ENCODE assay signal across 22 mouse cellular contexts in genomic region chr19:59330816-59331225, GRCm38 (mm10). TPM values are rescaled to one million over a fixed set of nuclear protein-coding genes. Genes with fewer than 3 reads are reported as not detected.
A peak's percentile ranks its signal among the peaks of the same experiment; 100 is the strongest.
DNase-seq lines count a peak whose midpoint lies in the region; ATAC-seq and TF ChIP-seq lines count a peak whose summit lies in the region.
"Had no signal": no experiment of that assay in that cellular context is flagged by ENCODE, and none has a peak within 500 bp of the region (broad histone marks: within the 10 kb centered on the region; RNA-seq: fewer than 3 reads in every experiment).

No protein-coding gene starts in this region.

- peak; percentile 95 to 97 for TF ChIP-seq EP300 in MEL (IDR thresholded peaks at IDR 0.05; ENCODE audit: low read depth in 1 of 2, low read length in 2 of 2)
- TF ChIP-seq EP300 in liver, embryonic 14.5 days (IDR thresholded peaks at IDR 0.05; ENCODE audit: low read depth) = peak; percentile 83

- TF ChIP-seq CTCF in MEL (IDR thresholded peaks at IDR 0.05 in 2 of 3, conservative IDR thresholded peaks at IDR 0.05 in 1 of 3; ENCODE audit: control insufficient read depth in 1 of 3, insufficient read depth in 1 of 3, low read depth in 2 of 3, low read length in 3 of 3, poor library complexity in 1 of 3, severe bottlenecking in 1 of 3) = no peak
- TF ChIP-seq CTCF in liver, embryonic 14.5 days (IDR thresholded peaks at IDR 0.05; ENCODE audit: low read depth) = no peak

- H3K27me3 ChIP-seq in MEL (ENCODE audit: control insufficient read depth in 1 of 2, insufficient read depth in 2 of 2, low read length in 2 of 2) = no peaks in the 10 kb centered on the region
- H3K27me3 ChIP-seq in liver, embryonic 14.5 days (ENCODE audit: control insufficient read depth, insufficient read depth, low read length) = no peaks in the 10 kb centered on the region
- no peaks in the 10 kb centered on the region for H3K27me3 ChIP-seq in heart, embryonic 12.5 days (replicated peaks)
- H3K27me3 ChIP-seq: embryonic facial prominence, embryonic 15.5 days; forebrain, embryonic 12.5 days; Patski had no signal

- peak overlapping the region; percentile 25; the same call in 1 of the 2 replicates for H3K4me2 ChIP-seq in liver, embryonic 14.5 days (ENCODE audit: low read depth)
- no peak overlapping the region for H3K4me2 ChIP-seq in heart, embryonic 12.5 days
- H3K4me2 ChIP-seq: embryonic facial prominence, embryonic 15.5 days; forebrain, embryonic 12.5 days; heart, embryonic 11.5 days; hindbrain, embryonic 14.5 days had no signal

- H3K27ac ChIP-seq in MEL (ENCODE audit: control insufficient read depth, low read depth, low read length) = no peak overlapping the region
- H3K27ac ChIP-seq in liver, embryonic 14.5 days = peak overlapping the region; percentile 43
- H3K27ac ChIP-seq in heart, embryonic 12.5 days (ENCODE audit: poor library complexity, severe bottlenecking) = no peak overlapping the region
- H3K27ac ChIP-seq: embryonic facial prominence, embryonic 15.5 days; forebrain, embryonic 12.5 days; heart, adult 2 months; hindbrain, embryonic 10.5 days; hindbrain, embryonic 14.5 days had no signal

- DNase-seq in MEL (ENCODE audit: low read depth, low spot score) = peak; percentile 82
- DNase-seq in liver, embryonic 14.5 days (ENCODE audit: low read depth in 3 of 3, low spot score in 3 of 3) = peak; percentile 44 to 53 (median 46)
- no peak for DNase-seq in cerebellum, postnatal 4 days (ENCODE audit: low spot score in 2 of 2)
- no peak for DNase-seq in ovary, postnatal 14 days (ENCODE audit: low spot score)
- DNase-seq: adrenal gland, postnatal 14 days; cerebellum, adult 18-20 months; cerebellum, adult 9-11 months; cerebellum, postnatal 36 days; embryo, embryonic 11 days; gastrocnemius, postnatal 14 days; heart, adult 2 months had no signal

- H3K9me3 ChIP-seq in MEL (replicated peaks; ENCODE audit: insufficient read depth, low read length) = no peaks in the 10 kb centered on the region
- no peaks in the 10 kb centered on the region for H3K9me3 ChIP-seq in liver, embryonic 14.5 days (ENCODE audit: control insufficient read depth, low read length)
- H3K9me3 ChIP-seq in heart, embryonic 12.5 days (replicated peaks) = no peaks in the 10 kb centered on the region
- H3K9me3 ChIP-seq: embryonic facial prominence, embryonic 15.5 days; forebrain, embryonic 12.5 days; hindbrain, embryonic 10.5 days had no signal

- no peak for TF ChIP-seq RAD21 in MEL (IDR thresholded peaks at IDR 0.05; ENCODE audit: low read depth, low read length)

- no peak overlapping the region for H3K4me3 ChIP-seq in MEL (ENCODE audit: control insufficient read depth in 1 of 2, insufficient read depth in 1 of 2, low read depth in 2 of 2, low read length in 2 of 2)
- no peak overlapping the region for H3K4me3 ChIP-seq in liver, embryonic 14.5 days (ENCODE audit: insufficient read depth in 1 of 2, low read depth in 2 of 2, low read length in 2 of 2)
- H3K4me3 ChIP-seq in heart, embryonic 12.5 days = no peak overlapping the region
- H3K4me3 ChIP-seq: embryonic facial prominence, embryonic 15.5 days; forebrain, embryonic 12.5 days; heart, adult 2 months; hindbrain, embryonic 10.5 days had no signal

- peaks cover 71 to 76% of the 10 kb centered on the region in 2 experiments for H3K36me3 ChIP-seq in MEL (ENCODE audit: control insufficient read depth in 1 of 2, insufficient read depth in 2 of 2, low read length in 2 of 2)
- peaks cover 10% of the 10 kb centered on the region for H3K36me3 ChIP-seq in liver, embryonic 14.5 days (replicated peaks; ENCODE audit: control insufficient read depth, insufficient read depth, low read depth)
- peaks cover 8% of the 10 kb centered on the region for H3K36me3 ChIP-seq in heart, embryonic 12.5 days
- H3K36me3 ChIP-seq: embryonic facial prominence, embryonic 15.5 days; forebrain, embryonic 12.5 days had no signal

- no peak for TF ChIP-seq POLR2A in MEL (IDR thresholded peaks at IDR 0.05; ENCODE audit: control insufficient read depth in 1 of 2, insufficient read depth in 1 of 2, low read depth in 1 of 2, low read length in 2 of 2, poor library complexity in 1 of 2)

- H3K79me2 ChIP-seq in MEL (ENCODE audit: control insufficient read depth, insufficient read depth, low read length, poor library complexity) = peaks cover 57% of the 10 kb centered on the region

- no peak overlapping the region for H3K9ac ChIP-seq in MEL (ENCODE audit: control insufficient read depth, low read depth, low read length, poor library complexity, severe bottlenecking)
- no peak overlapping the region; the same call in 1 of the 2 replicates for H3K9ac ChIP-seq in liver, embryonic 14.5 days (replicated peaks)
- H3K9ac ChIP-seq in heart, embryonic 12.5 days = no peak overlapping the region
- H3K9ac ChIP-seq: embryonic facial prominence, embryonic 15.5 days; forebrain, embryonic 12.5 days; hindbrain, embryonic 14.5 days had no signal

- peak; percentile 60 for ATAC-seq in erythroblast, adult 5-6 weeks (replicated peaks; ENCODE audit: low FRiP score, poor library complexity, severe bottlenecking)
- ATAC-seq in liver, embryonic 14.5 days (ENCODE audit: insufficient read depth) = peak; percentile 82
- peak; percentile 94 for ATAC-seq in megakaryocyte progenitor cell, adult 5-6 weeks (replicated peaks; ENCODE audit: poor library complexity)
- no peak for ATAC-seq in heart, embryonic 12.5 days (ENCODE audit: insufficient number of reproducible peaks, low FRiP score)
- ATAC-seq: activated CD4-positive, CD25-positive, alpha-beta regulatory T cell, adult 4 months; forebrain, embryonic 16.5 days; Patski had no signal

- peaks cover 18 to 64% of the 10 kb centered on the region in 2 experiments for H3K4me1 ChIP-seq in MEL (ENCODE audit: control insufficient read depth in 1 of 2, insufficient read depth in 2 of 2, low read length in 2 of 2)
- peaks cover 18 to 20% of the 10 kb centered on the region in 2 experiments for H3K4me1 ChIP-seq in liver, embryonic 14.5 days (replicated peaks; ENCODE audit: control insufficient read depth in 2 of 2, insufficient read depth in 2 of 2, low read length in 1 of 2)
- peaks cover 2% of the 10 kb centered on the region; the same call in 1 of the 2 replicates for H3K4me1 ChIP-seq in heart, embryonic 12.5 days (replicated peaks)
- H3K4me1 ChIP-seq: embryonic facial prominence, embryonic 15.5 days; forebrain, embryonic 12.5 days; hindbrain, embryonic 10.5 days had no signal

TF ChIP-seq in MEL, 35 proteins besides CTCF, POLR2A, EP300 and RAD21 (continues in another document):
- peak; percentile 94 for TF ChIP-seq GATA1 (IDR thresholded peaks at IDR 0.05; ENCODE audit: low read depth, low read length)
- peak; percentile 64 for TF ChIP-seq HCFC1 (IDR thresholded peaks at IDR 0.05; ENCODE audit: low read depth, low read length)
- 0 out of 2 replicates have a peak, but pooled peaks have one; percentile 35 for TF ChIP-seq ELF1 (IDR thresholded peaks at IDR 0.05; ENCODE audit: low read depth, low read length)
- peak; percentile 94 for TF ChIP-seq ETS1 (IDR thresholded peaks at IDR 0.05; ENCODE audit: low read depth, low read length)
- TF ChIP-seq MAZ (IDR thresholded peaks at IDR 0.05; ENCODE audit: low read depth, low read length) = no peak
- no peak for TF ChIP-seq NELFE (IDR thresholded peaks at IDR 0.05; ENCODE audit: low read depth, low read length)
- peak; percentile 92 for TF ChIP-seq SIN3A (IDR thresholded peaks at IDR 0.05; ENCODE audit: low read length)
- no peak for TF ChIP-seq USF2 (IDR thresholded peaks at IDR 0.05; ENCODE audit: borderline replicate concordance in 1 of 2, insufficient read depth in 1 of 2, low read depth in 1 of 2, low read length in 2 of 2)
- TF ChIP-seq MYB (IDR thresholded peaks at IDR 0.05; ENCODE audit: low read depth, low read length) = peak; percentile 48; the same call in 1 of the 2 replicates
- 0 out of 2 replicates have a peak, but pooled peaks have one; percentile 40 for TF ChIP-seq BHLHE40 (IDR thresholded peaks at IDR 0.05; ENCODE audit: borderline replicate concordance, low read depth, low read length)
- TF ChIP-seq JUND (IDR thresholded peaks at IDR 0.05; ENCODE audit: low read depth, low read length) = no peak
- TF ChIP-seq SMC3 (IDR thresholded peaks at IDR 0.05; ENCODE audit: low read depth, low read length) = 0 out of 2 replicates have a peak, but pooled peaks have one; percentile 6
- TF ChIP-seq MEF2A (IDR thresholded peaks at IDR 0.05; ENCODE audit: extremely low read depth, insufficient replicate concordance, low read depth, low read length, poor library complexity, severe bottlenecking) = peak; percentile 66; the same call in 1 of the 2 replicates
- TF ChIP-seq USF1 (IDR thresholded peaks at IDR 0.05; ENCODE audit: low read depth, low read length) = no peak; the same call in 1 of the 2 replicates
- TF ChIP-seq MAX (IDR thresholded peaks at IDR 0.05; ENCODE audit: low read length) = peak; percentile 82
- TF ChIP-seq CHD2 (IDR thresholded peaks at IDR 0.05; ENCODE audit: low read length) = no peak; the same call in 1 of the 2 replicates

RNA-seq across cellular contexts. Expression of gene Rps12-ps3, which starts 8.7 kb away (rescaled TPM):
- 348 and 662 TPM in 2 replicates for total RNA-seq in MEL (2012; rRNA removed)
- polyA plus RNA-seq in MEL (2012; ENCODE audit: insufficient read depth in 1 of 2, insufficient read length in 2 of 2, low read depth in 1 of 2, low replicate concordance in 2 of 2, missing spikeins in 1 of 2) = 1,000 to 10,000 TPM in 1 of 2 experiments, not detected in 1; 4,283 TPM
- 144 and 176 TPM in 2 replicates for total RNA-seq in erythroblast, adult 5-6 weeks (2015; ENCODE audit: low replicate concordance)
- 58.3 and 69.0 TPM in 2 replicates for total RNA-seq in erythroblast, adult 5-6 weeks (2017; ENCODE audit: low replicate concordance)
- polyA plus RNA-seq in liver, embryonic 14.5 days (2012; rRNA removed) = 113 and 165 TPM in 2 replicates
- 31.8 and 35.3 TPM in 2 replicates for polyA plus RNA-seq in liver, embryonic 14.5 days (2014; fragmentation: Nextera tagmentation; extraction: Ambion mirVana)
- 1,076 and 1,152 TPM in 2 replicates for total RNA-seq in megakaryocyte progenitor cell, adult 5-6 weeks (2015)
- total RNA-seq in megakaryocyte progenitor cell, adult 5-6 weeks (2017) = 820 and 1,286 TPM in 2 replicates
- polyA plus RNA-seq in heart, embryonic 12.5 days (2016; fragmentation: Nextera tagmentation; extraction: Ambion mirVana) = 6.0 TPM in 1 of 2 replicates, not detected in the other

RNA-seq across cellular contexts. Expression of gene Pdzd8, which starts 14.8 kb away (rescaled TPM):
- total RNA-seq in MEL (2012; rRNA removed) = 49.8 and 52.1 TPM in 2 replicates
- polyA plus RNA-seq in MEL (2012; ENCODE audit: insufficient read depth in 1 of 2, insufficient read length in 2 of 2, low read depth in 1 of 2, low replicate concordance in 2 of 2, missing spikeins in 1 of 2) = 100 to 1,000 TPM in 1 of 2 experiments, 10 to 100 TPM in 1; 46.4 to 137 TPM
- total RNA-seq in erythroblast, adult 5-6 weeks (2015; ENCODE audit: low replicate concordance) = 23.4 and 30.2 TPM in 2 replicates
- total RNA-seq in erythroblast, adult 5-6 weeks (2017; ENCODE audit: low replicate concordance) = 25.6 and 26.8 TPM in 2 replicates
- 2.8 and 4.0 TPM in 2 replicates for polyA plus RNA-seq in liver, embryonic 14.5 days (2012; rRNA removed)
- 4.7 and 5.5 TPM in 2 replicates for polyA plus RNA-seq in liver, embryonic 14.5 days (2014; fragmentation: Nextera tagmentation; extraction: Ambion mirVana)
- 62.5 and 69.7 TPM in 2 replicates for total RNA-seq in megakaryocyte progenitor cell, adult 5-6 weeks (2015)
- 46.7 and 49.0 TPM in 2 replicates for total RNA-seq in megakaryocyte progenitor cell, adult 5-6 weeks (2017)
- 14.1 and 17.0 TPM in 2 replicates for polyA plus RNA-seq in heart, embryonic 12.5 days (2016; fragmentation: Nextera tagmentation; extraction: Ambion mirVana)

Comparison
In these comparisons a context has a peak if more than half of its experiments do, and no peak if none do; other contexts are left out.
1. DNase-seq: peak in MEL (single experiment) and liver, embryonic 14.5 days (3 of 3); none in cerebellum, postnatal 4 days (0 of 2) and ovary, postnatal 14 days (single experiment).